Mouse (Mus musculus) cortical plate, adult 2 months (tissue): Measurements from ENCODE around the gene Aig1. TPM values are rescaled to one million over a fixed set of nuclear protein-coding genes. Genes with fewer than 3 reads are reported as not detected.

Experiments
- H3K27ac ChIP-seq: fragments of 200-500 bp; 2 replicates; pipeline ENCODE4 v1.5.1; 2012; ENCODE audit warnings: low read length, control low read depth, inconsistent platforms; ENCODE audit not compliant: insufficient read depth
- H3K4me1 ChIP-seq: fragments of 200-500 bp; 2 replicates; pipeline ENCODE4 v1.6.1; 2011; ENCODE audit warnings: low read length; ENCODE audit not compliant: control insufficient read depth, insufficient read depth
- H3K4me3 ChIP-seq: fragments of 200-500 bp; 2 replicates; pipeline ENCODE4 v1.5.1; 2011; ENCODE audit warnings: mild to moderate bottlenecking, low read length, control low read depth; ENCODE audit not compliant: insufficient read depth
- CTCF ChIP-seq: fragments of 200-500 bp; IDR thresholded peaks from 2 replicates; pipeline ENCODE4 v1.5.1; 2011; ENCODE audit warnings: mild to moderate bottlenecking, control low read depth, low read length; ENCODE audit not compliant: insufficient read depth; ENCODE audit errors: extremely low read depth
- POLR2A ChIP-seq: fragments of 200-500 bp; IDR thresholded peaks from 2 replicates; pipeline ENCODE4 v1.6.1; 2011; ENCODE audit warnings: mild to moderate bottlenecking, low read length, control low read depth; ENCODE audit not compliant: insufficient read depth; ENCODE audit errors: extremely low read depth
- polyA plus RNA-seq: library from polyadenylated mRNA; depleted of rRNA; stranded (reverse); fragments of >200 nt; gene quantifications from 2 replicates; pipeline ENCODE4 v1.2.3, GENCODE M21; 2012

The Aig1 gene
- polyA plus RNA-seq, 1 experiment: 69.4 TPM

GRCm38 (mm10) chr10:13693276-13693675 lies 175.5 kb downstream of the Aig1 start:
- H3K4me1 ChIP-seq: no peaks in the 10 kb centered on the region; the same call in 1 of the 2 replicates
- H3K4me3 ChIP-seq: no peak overlapping the region
- H3K27ac ChIP-seq: no peak overlapping the region
- TF ChIP-seq CTCF: no peak
- TF ChIP-seq POLR2A: no peak

DNA sequence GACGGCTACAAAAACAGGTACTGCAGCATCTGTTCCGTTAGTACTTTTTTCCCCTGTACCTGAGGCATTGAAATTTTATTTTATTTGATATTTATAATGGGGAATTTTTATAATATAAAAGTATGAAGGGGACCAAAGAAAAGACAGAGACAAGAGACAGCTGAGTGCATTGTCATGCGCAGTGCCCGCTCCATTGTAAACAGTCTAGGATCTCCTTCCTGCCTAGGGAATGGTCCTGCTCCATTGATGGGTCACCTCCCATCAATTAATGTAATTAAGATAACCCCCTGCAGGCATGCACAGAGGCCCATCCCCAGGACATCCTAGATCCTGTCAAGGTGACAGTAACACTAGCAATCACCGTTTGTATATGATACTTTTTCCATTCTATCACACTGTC lies 178.0 kb downstream of the Aig1 start:
- H3K27ac ChIP-seq: no peak overlapping the region
- no peaks in the 10 kb centered on the region; the same call in 1 of the 2 replicates for H3K4me1 ChIP-seq
- TF ChIP-seq CTCF: no peak
- no peak for TF ChIP-seq POLR2A
- no peak overlapping the region for H3K4me3 ChIP-seq

- TF ChIP-seq CTCF: no peak
- no peak for TF ChIP-seq POLR2A
- Histone ChIP-seq H3K27ac (no peak overlapping the region), H3K4me3 (no peak overlapping the region), H3K4me1 (no peaks in the 10 kb centered on the region; the same call in 1 of the 2 replicates)
Observed at GRCm38 (mm10) chr10:13689841-13690590, 178.8 kb downstream of the Aig1 start.

- H3K4me3 ChIP-seq: no peak overlapping the region
- H3K4me1 ChIP-seq: no peaks in the 10 kb centered on the region; the same call in 1 of the 2 replicates
- no peak overlapping the region; the same call in 1 of the 2 replicates for H3K27ac ChIP-seq
- TF ChIP-seq CTCF: no peak
- TF ChIP-seq POLR2A: no peak
Observed at GRCm38 (mm10) chr10:13688386-13689120, 180.2 kb downstream of the Aig1 start.

- Histone ChIP-seq H3K4me3 (no peak overlapping the region), H3K27ac (no peak overlapping the region), H3K4me1 (no peaks in the 10 kb centered on the region; the same call in 1 of the 2 replicates)
- no peak for TF ChIP-seq POLR2A
- no peak for TF ChIP-seq CTCF
Observed at GRCm38 (mm10) chr10:13687182-13687810, 181.5 kb downstream of the Aig1 start.

GRCm38 (mm10) chr10:13686127-13686526 lies 182.7 kb downstream of the Aig1 start:
- no peak overlapping the region for H3K4me3 ChIP-seq
- TF ChIP-seq CTCF: no peak
- peak overlapping the region; percentile 51; the same call in 1 of the 2 replicates for H3K27ac ChIP-seq

GRCm38 (mm10) chr10:13685366-13685765 lies 183.4 kb downstream of the Aig1 start:
- no peaks in the 10 kb centered on the region; the same call in 1 of the 2 replicates for H3K4me1 ChIP-seq
- no peak for TF ChIP-seq POLR2A
- TF ChIP-seq CTCF: no peak
- no peak overlapping the region for H3K4me3 ChIP-seq
- no peak overlapping the region for H3K27ac ChIP-seq

More at GRCm38 (mm10) chr10:13686127-13686526, 182.7 kb downstream of the Aig1 start:
- no peaks in the 10 kb centered on the region; the same call in 1 of the 2 replicates for H3K4me1 ChIP-seq

- no peak overlapping the region for H3K27ac ChIP-seq
- no peak overlapping the region for H3K4me3 ChIP-seq
- no peaks in the 10 kb centered on the region; the same call in 1 of the 2 replicates for H3K4me1 ChIP-seq
- no peak for TF ChIP-seq CTCF
- no peak for TF ChIP-seq POLR2A
Observed at GRCm38 (mm10) chr10:13684452-13684851, 184.3 kb downstream of the Aig1 start.

DNA sequence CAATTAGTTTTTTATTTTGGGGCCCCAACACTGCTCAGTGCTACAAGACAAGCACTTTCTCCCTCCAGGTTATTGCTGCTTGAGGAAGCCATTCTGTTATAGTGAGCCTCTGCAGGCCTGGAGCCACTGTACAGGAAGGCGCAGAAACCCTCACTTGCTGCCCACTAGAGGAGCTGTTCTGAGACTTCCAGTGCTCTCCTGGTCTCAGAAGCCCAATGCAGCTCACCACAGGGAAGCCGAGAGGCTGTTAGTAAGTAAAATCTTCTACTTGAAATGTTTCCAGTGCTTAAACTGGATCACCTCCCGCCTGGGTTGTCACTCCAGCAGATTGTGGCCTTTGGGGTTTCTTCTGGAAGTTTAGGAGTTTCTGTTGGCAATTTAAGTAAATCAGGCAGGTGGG lies 186.2 kb downstream of the Aig1 start:
- Histone ChIP-seq H3K4me3 (no peak overlapping the region), H3K27ac (no peak overlapping the region), H3K4me1 (no peaks in the 10 kb centered on the region; the same call in 1 of the 2 replicates)
- TF ChIP-seq POLR2A: no peak
- peak; percentile 35; the same call in 1 of the 2 replicates for TF ChIP-seq CTCF
